Mouse (Mus musculus) small intestine, adult 2 months (tissue): ENCODE measurements around the gene Lpcat1.

Experiments used
- CTCF ChIP-seq: fragments of 200-500 bp; IDR thresholded peaks from 2 replicates; pipeline ENCODE4 v1.5.1; 2012; ENCODE audit warnings: low read depth, mild to moderate bottlenecking, control low read depth, inconsistent platforms, low read length, moderate library complexity, mixed read lengths; ENCODE audit not compliant: insufficient replicate concordance, insufficient read length; ENCODE audit errors: extremely low read depth
- POLR2A ChIP-seq: fragments of 200-500 bp; IDR thresholded peaks from 2 replicates; pipeline ENCODE4 v1.6.1; 2012; ENCODE audit warnings: low read depth, mild to moderate bottlenecking, control low read depth, inconsistent platforms, low read length, moderate library complexity

- no peak for TF ChIP-seq CTCF
- no peak for TF ChIP-seq POLR2A
Measured at GRCm38 (mm10) chr13:73455328-73455727, 11.7 kb upstream of the Lpcat1 start.
